Mouse (Mus musculus) lung, adult 2 months (tissue): ENCODE measurements around the gene Strada.

ENCODE experiments used
- CTCF ChIP-seq: fragments of 200-500 bp; IDR thresholded peaks from 2 replicates; pipeline ENCODE4 v1.5.1; 2011; ENCODE audit warnings: mild to moderate bottlenecking, low read length, control low read depth; ENCODE audit not compliant: insufficient read depth
- POLR2A ChIP-seq: fragments of 200-500 bp; IDR thresholded peaks from 2 replicates; pipeline ENCODE4 v1.6.1; 2011; ENCODE audit warnings: low read depth, mild to moderate bottlenecking, control low read depth, low read length, borderline replicate concordance; ENCODE audit errors: extremely low read depth

GRCm38 (mm10) chr11:106192657-106193370 is 9.2 kb downstream of the Strada start:
- TF ChIP-seq CTCF, result no peak
- no peak for TF ChIP-seq POLR2A
